Mouse (Mus musculus) stomach, embryonic 14.5 days (tissue): ENCODE results near the gene 4931440F15Rik. TPM values are rescaled to one million over a fixed set of nuclear protein-coding genes. Genes with fewer than 3 reads are reported as not detected.

Experiments used
- ATAC-seq: fragments of 200-750 bp; cut with Nextera tagmentation; 2 replicates; pipeline ENCODE4 v1.8.0; 2017; ENCODE audit warnings: low read depth, moderate TSS enrichment; ENCODE audit not compliant: insufficient number of reproducible peaks, insufficient read depth, low FRiP score
- H3K27ac ChIP-seq: fragments of 300-500 bp; sonication (generic); 2 replicates; pipeline ENCODE4 v1.5.1; 2014; ENCODE audit warnings: mild to moderate bottlenecking, low read length, moderate library complexity, mixed read lengths
- H3K27me3 ChIP-seq: fragments of 300-500 bp; sonication (generic); 2 replicates; pipeline ENCODE4 v1.6.1; 2014; ENCODE audit warnings: low read length, control low read depth, mixed read lengths; ENCODE audit not compliant: control insufficient read depth, insufficient read depth
- H3K36me3 ChIP-seq: fragments of 300-500 bp; sonication (generic); 2 replicates; pipeline ENCODE4 v1.6.1; 2014; ENCODE audit warnings: mild to moderate bottlenecking, control low read depth, low read length, moderate library complexity, mixed read lengths; ENCODE audit not compliant: control insufficient read depth, insufficient read depth
- H3K4me1 ChIP-seq: fragments of 300-500 bp; sonication (generic); 2 replicates; pipeline ENCODE4 v1.6.1; 2014; ENCODE audit warnings: low read length, control low read depth, mixed read lengths; ENCODE audit not compliant: control insufficient read depth, insufficient read depth
- H3K4me2 ChIP-seq: fragments of 300-500 bp; sonication (generic); replicated peaks from 2 replicates; pipeline ENCODE4 v1.6.1; 2014; ENCODE audit warnings: low read depth, low read length, control low read depth
- H3K4me3 ChIP-seq: fragments of 300-500 bp; sonication (generic); 2 replicates; pipeline ENCODE4 v1.5.1; 2014; ENCODE audit warnings: low read depth, low read length, control low read depth
- H3K9ac ChIP-seq: fragments of 300-500 bp; sonication (generic); replicated peaks from 2 replicates; pipeline ENCODE4 v1.6.1; 2014; ENCODE audit warnings: low read depth, mild to moderate bottlenecking, control low read depth, low read length, moderate library complexity, mixed read lengths
- H3K9me3 ChIP-seq: fragments of 300-500 bp; sonication (generic); 2 replicates; pipeline ENCODE4 v1.6.1; 2016; ENCODE audit warnings: low read depth, low read length, control low read depth; ENCODE audit not compliant: control insufficient read depth
- WGBS: fragments of 180-500 bp; shearing (Covaris S2); extraction: QIAGEN DNeasy Blood & Tissue Kit; methylation state at CpG from one replicate; pipeline ENCODE4 v1.1.7; 2014; 5-methylcytosine and 5-hydroxymethylcytosine counted together
- polyA plus RNA-seq: library from polyadenylated mRNA; unstranded; fragments of >200 nt; fragmentation: Nextera tagmentation; extraction: Ambion mirVana; gene quantifications from 2 replicates; pipeline ENCODE4 v1.2.1, GENCODE M21; 2014

The 4931440F15Rik gene
- polyA plus RNA-seq, 1 experiment from 2014 or later = 0.36 TPM

DNA sequence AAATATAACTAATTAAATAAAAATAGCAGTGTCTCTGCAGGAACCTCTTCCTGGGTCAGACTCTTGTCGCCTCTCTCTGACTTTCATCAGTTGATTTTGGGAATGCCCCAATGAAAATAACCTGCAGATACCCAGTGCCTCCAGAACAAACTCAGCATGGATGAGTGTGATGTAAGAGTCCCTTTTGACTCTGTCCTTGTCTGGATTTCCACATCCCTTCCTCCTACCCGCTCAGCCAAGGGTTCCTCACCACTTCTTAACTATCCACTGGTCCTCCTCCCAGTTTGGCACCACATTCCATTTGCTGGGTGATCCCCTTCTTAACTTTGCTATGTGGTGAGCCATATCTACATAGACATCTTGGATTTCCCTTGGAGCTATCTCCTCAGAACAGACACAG, 34.7 kb downstream of the 4931440F15Rik start:
- H3K27me3 ChIP-seq = no peaks in the 10 kb centered on the region
- H3K4me2 ChIP-seq = no peak overlapping the region
- no peak overlapping the region for H3K27ac ChIP-seq
- WGBS = 86% methylated on average over 2 of the region's 2 CpGs
- no peaks in the 10 kb centered on the region for H3K36me3 ChIP-seq
- no peaks in the 10 kb centered on the region for H3K4me1 ChIP-seq
- H3K9ac ChIP-seq = no peak overlapping the region
- H3K9me3 ChIP-seq = no peaks in the 10 kb centered on the region
- no peak overlapping the region for H3K4me3 ChIP-seq
- ATAC-seq = no peak

DNA sequence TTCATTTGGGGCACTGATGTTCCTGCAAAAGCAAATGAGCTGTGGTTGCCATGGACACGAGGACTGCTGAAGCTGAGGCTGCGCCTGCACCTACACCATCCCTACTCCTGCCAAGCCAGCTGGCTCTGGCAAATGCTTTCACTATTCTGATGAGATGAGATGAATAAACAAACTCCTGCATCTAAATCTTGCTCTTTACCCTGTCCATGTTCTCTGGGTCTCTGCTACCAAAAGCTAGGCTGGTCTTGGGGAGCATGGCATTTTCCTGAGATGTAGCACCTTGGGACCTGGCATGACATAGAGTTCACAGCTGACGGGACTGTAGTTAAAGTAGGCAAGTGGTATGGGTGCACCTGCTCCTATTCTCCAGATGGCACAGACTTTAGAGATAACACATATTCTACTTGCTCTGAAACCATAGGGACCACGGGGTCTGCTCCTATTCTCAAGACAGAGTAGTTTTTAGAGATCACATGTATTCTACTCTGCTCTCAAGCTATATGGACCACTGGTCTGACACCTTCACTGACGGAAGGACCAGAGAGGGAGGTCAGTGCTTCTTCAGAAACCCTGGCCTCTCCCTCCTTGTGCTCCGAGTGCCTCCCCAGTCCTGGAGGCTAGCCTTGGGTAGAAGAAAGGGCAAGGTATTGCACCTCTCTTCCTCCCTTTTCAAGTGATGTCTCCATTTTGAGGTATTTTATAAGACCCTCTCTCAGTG, 36.4 kb downstream of the 4931440F15Rik start:
- no peak for ATAC-seq
- 62% methylated on average over 6 of the region's 6 CpGs for WGBS
- H3K27me3 ChIP-seq = no peaks in the 10 kb centered on the region
- no peaks in the 10 kb centered on the region for H3K9me3 ChIP-seq
- H3K4me3 ChIP-seq = no peak overlapping the region
- H3K4me1 ChIP-seq = no peaks in the 10 kb centered on the region
- H3K36me3 ChIP-seq = no peaks in the 10 kb centered on the region
- no peak overlapping the region for H3K27ac ChIP-seq
- H3K9ac ChIP-seq = no peak overlapping the region
- H3K4me2 ChIP-seq = no peak overlapping the region

DNA sequence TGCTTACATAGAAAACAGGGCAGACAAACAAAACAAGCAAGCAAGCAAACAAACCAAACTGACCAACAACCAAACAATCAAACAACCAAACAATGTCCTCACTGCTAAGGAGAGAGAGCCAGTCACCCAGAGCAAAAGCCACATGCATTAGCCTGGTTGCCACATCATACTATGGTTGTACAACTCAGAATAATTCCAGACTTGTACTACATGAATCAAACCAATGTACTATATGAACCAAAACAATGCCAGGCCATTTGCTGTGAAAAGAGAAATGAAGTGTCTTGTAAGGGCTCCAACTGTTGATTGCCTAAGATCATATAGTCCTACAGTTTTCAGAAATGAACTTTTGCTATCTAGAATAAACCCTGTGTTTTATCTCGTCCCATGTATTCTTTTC, 37.0 kb downstream of the 4931440F15Rik start:
- Histone ChIP-seq H3K4me1 (no peaks in the 10 kb centered on the region), H3K4me2 (no peak overlapping the region), H3K27me3 (no peaks in the 10 kb centered on the region), H3K9ac (no peak overlapping the region), H3K36me3 (no peaks in the 10 kb centered on the region), H3K9me3 (no peaks in the 10 kb centered on the region), H3K4me3 (no peak overlapping the region), H3K27ac (no peak overlapping the region)
- 49% methylated on average over 1 of the region's 1 CpGs for WGBS
- no peak for ATAC-seq

DNA sequence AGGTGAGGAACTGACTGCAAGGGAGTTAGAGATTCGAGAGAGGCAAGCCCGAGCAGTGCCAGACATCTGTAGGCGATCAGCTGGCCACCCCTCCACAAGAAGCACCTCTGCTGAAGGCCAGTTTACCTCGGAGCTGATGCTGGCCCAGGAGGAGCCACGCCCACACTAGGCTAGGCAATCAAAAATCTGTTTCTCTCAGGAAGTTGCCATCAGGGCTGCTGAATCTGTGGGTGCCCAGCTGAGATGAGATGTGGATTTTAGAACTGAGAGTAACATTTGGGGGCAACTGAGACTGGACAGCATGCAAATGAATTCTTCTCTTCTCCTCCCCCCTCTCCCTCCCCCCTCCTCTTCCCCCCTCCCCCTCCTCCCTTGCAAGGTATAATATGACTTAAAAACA, 38.0 kb downstream of the 4931440F15Rik start:
- Histone ChIP-seq H3K9me3 (no peaks in the 10 kb centered on the region), H3K27ac (no peak overlapping the region), H3K4me1 (no peaks in the 10 kb centered on the region), H3K9ac (no peak overlapping the region), H3K27me3 (no peaks in the 10 kb centered on the region), H3K4me2 (no peak overlapping the region), H3K36me3 (no peaks in the 10 kb centered on the region), H3K4me3 (no peak overlapping the region)
- WGBS = 14% methylated on average over 5 of the region's 5 CpGs
- ATAC-seq = no peak

DNA sequence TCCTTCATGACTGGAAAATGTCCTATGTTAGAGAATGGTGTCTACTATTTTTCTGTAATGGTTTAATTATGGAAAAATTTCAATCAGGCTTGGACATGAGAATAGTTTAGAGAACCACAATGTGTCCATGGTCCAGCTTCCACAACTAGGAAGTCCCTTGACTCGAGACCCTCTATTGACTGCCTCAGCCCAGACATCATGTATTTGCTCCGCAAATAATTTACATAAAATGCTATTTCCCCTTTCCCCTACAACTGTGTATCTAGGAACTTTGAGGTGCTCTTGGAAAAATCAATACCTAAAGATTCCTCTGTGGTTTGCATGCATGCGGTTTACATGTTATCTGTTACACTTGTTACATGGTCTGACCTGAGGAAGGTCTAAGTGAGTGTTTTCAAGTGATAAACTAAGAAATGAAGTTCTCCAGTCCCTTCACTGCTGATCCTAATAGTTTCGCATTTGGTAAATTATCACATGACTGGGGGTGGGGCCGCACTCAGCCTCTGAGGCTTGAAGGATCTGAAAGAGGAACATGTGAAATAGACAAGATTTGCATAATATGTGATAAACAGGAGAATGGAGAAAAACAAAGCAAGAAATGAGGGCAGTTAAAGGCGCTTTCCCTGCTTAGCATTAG, 38.8 kb downstream of the 4931440F15Rik start:
- no peaks in the 10 kb centered on the region for H3K27me3 ChIP-seq
- no peak for ATAC-seq
- no peaks in the 10 kb centered on the region for H3K4me1 ChIP-seq
- 79% methylated on average over 6 of the region's 6 CpGs for WGBS
- H3K9ac ChIP-seq = no peak overlapping the region
- H3K27ac ChIP-seq = no peak overlapping the region
- H3K36me3 ChIP-seq = no peaks in the 10 kb centered on the region
- H3K4me2 ChIP-seq = no peak overlapping the region
- no peaks in the 10 kb centered on the region for H3K9me3 ChIP-seq
- H3K4me3 ChIP-seq = no peak overlapping the region

DNA sequence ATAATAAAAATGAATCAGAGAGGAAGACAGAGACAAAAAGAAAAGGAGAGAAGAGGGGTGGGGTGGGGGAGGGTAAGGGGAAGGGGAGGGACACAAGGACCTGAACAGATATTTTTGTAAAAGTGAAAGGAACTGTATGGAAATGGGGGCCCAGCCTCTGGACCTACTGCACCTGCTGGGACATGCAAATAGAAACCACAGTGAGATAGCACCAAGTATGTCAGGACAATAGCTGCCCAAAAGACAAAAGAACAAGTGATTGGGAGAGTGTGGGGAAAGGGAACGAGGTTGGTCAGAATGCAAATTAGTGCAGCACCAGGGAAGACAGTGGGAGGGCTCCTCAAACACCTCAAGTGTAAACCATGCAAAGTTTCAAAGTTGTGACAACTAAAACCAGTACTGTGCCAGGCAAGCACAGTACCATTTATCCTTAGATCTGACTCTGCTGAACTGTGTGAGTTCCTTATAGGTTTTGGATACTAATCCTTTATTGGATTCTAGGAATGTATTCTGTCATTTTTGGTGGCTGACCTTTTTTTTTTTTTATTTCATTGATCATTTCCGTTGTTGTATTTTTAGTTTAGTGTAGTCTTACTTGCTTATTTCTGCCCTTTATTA, 46.0 kb downstream of the 4931440F15Rik start:
- whole genome bisulfite sequencing = 41% methylated on average over 2 of the region's 2 CpGs
- Histone ChIP-seq H3K4me1 (peaks cover 4% of the 10 kb centered on the region), H3K36me3 (no peaks in the 10 kb centered on the region)

DNA sequence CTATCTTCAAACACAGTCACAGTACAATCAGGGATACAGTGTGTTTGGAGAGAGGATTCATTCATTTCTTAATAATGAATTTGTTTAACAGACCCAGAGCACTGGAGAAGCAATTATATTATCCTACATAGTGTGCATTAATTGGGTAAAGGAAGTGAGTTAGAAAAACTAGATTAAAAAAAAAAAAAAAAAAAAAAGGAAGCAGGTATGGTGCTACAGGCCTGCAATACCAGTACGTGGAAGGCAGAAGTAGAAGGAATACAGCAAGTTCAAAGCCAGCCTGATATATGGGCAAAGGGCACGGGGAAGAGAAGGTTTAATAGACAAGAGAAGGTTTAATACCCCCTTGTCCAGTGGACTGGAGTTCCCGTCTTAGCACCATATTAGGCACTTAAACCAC, 46.5 kb downstream of the 4931440F15Rik start:
- no peaks in the 10 kb centered on the region for H3K36me3 ChIP-seq
- H3K27me3 ChIP-seq = no peaks in the 10 kb centered on the region
- H3K9ac ChIP-seq = no peak overlapping the region
- H3K4me2 ChIP-seq = no peak overlapping the region
- H3K27ac ChIP-seq = no peak overlapping the region
- peaks cover 5% of the 10 kb centered on the region for H3K4me1 ChIP-seq
- no peaks in the 10 kb centered on the region for H3K9me3 ChIP-seq
- WGBS = 70% methylated on average over 3 of the region's 3 CpGs
- no peak overlapping the region for H3K4me3 ChIP-seq
- no peak for ATAC-seq

More for the DNA sequence above, 46.0 kb downstream of the 4931440F15Rik start:
- H3K9ac ChIP-seq = no peak overlapping the region
- no peak overlapping the region for H3K27ac ChIP-seq
- no peak for ATAC-seq
- H3K27me3 ChIP-seq = no peaks in the 10 kb centered on the region
- no peak overlapping the region for H3K4me3 ChIP-seq
- H3K4me2 ChIP-seq = no peak overlapping the region
- no peaks in the 10 kb centered on the region for H3K9me3 ChIP-seq

DNA sequence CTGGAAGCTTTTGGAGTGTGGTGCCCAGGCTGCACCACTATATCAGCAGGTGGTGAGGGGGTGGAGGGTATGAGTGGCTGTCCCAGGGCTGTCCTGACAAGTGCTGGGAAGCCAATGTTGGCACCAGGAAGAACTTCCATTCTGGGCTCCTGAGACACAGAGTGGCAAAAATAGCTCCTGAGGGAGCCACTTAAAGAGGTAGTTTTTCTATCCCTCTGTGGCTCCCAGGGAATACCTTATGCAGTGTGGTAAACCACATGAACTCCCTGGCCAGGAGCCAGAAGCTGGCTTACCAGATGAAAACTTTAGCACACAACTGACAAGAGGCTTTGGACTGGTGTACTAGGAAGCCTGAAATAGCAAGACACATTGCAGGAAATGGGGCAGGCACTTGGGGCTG, 47.5 kb downstream of the 4931440F15Rik start:
- ATAC-seq = no peak
- Histone ChIP-seq H3K27me3 (no peaks in the 10 kb centered on the region), H3K4me1 (peaks cover 5% of the 10 kb centered on the region), H3K4me2 (no peak overlapping the region), H3K27ac (no peak overlapping the region), H3K36me3 (no peaks in the 10 kb centered on the region), H3K9ac (no peak overlapping the region), H3K4me3 (no peak overlapping the region), H3K9me3 (no peaks in the 10 kb centered on the region)
